Mouse (Mus musculus): ENCODE results near the gene Slc2a5.

- TF ChIP-seq CTCF (IDR thresholded peaks at IDR 0.05; ENCODE audit: low read depth) (no peak), EP300 (IDR thresholded peaks at IDR 0.05; ENCODE audit: low read depth) (no peak)
These were observed 31.1 kb upstream of the Slc2a5 start for GRCm38 (mm10) chr4:150087890-150088530.

Measured in liver, embryonic 14.5 days (tissue).